Mouse (Mus musculus) cortical plate, adult 2 months (tissue): Measurements from ENCODE around the gene Sipa1.

Source experiments
- CTCF ChIP-seq: fragments of 200-500 bp; IDR thresholded peaks from 2 replicates; pipeline ENCODE4 v1.5.1; 2011; ENCODE audit warnings: mild to moderate bottlenecking, control low read depth, low read length; ENCODE audit not compliant: insufficient read depth; ENCODE audit errors: extremely low read depth
- POLR2A ChIP-seq: fragments of 200-500 bp; IDR thresholded peaks from 2 replicates; pipeline ENCODE4 v1.6.1; 2011; ENCODE audit warnings: mild to moderate bottlenecking, low read length, control low read depth; ENCODE audit not compliant: insufficient read depth; ENCODE audit errors: extremely low read depth

DNA sequence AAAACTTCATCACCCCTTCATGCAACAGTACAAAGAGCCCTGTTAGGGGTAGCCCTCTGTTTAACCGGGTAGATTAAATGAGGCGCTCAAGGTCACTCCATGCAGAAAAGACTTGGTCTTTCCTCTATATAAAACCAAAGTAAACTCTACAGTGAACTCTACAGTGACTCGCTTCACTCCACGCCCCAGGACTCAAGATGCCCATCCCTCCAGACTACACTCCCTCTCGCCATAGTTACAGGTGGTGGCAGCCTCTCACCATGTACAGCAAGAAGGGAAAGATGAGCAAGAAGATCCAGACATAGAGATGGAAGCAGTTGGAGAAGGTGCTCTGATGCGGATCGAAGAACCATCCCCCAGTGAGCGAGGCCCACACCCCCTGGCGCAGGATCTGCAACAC lies 24.2 kb upstream of the Sipa1 start:
- TF ChIP-seq POLR2A (no peak), CTCF (no peak)
